Mouse (Mus musculus) natural killer cell, adult 2 months (primary cell): Measurements from ENCODE around the gene Tars.

Source experiments
- DNase-seq, 2 experiments: peaks; one replicate each; pipeline ENCODE4 v3.0.0; 2022; ENCODE audit warnings: low spot score in 2 of 2

The Tars gene

DNA sequence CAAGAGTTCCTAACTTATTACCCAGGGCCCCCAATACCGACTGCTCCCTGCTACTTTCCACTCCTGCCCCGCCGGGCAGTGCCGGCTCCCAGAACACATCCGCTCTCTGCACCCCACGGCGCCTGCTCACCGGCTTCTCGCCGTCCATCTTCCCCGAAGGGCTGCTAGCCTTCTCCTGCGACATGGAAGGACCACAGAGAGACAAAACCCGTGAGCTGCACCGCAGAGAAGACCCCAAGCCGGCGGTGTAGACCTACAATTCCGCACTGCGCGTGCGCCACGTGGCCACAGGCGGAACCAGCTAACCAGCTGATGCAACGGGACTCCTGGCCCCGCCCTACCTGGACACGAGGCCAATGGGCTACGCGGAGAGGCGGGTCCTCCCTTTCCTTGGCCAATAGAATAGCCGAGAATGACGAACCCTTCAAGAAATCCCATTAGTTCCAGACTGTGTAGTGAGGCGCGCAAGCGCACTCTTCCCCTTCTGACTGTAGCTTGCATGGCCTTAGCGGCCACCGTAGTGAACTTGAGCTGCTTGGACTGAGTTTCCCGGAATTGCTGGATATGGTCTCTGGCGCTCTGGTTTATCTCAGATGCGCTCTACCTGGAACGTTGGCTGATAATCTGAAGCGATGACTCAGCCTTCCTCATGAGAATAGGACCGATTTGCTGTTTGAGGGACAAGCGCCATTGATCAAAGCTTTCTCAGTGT lies at the start of gene Tars:
Gene Tars, minus strand, starts transcription at position 310 of the 712 bp plus-strand sequence.
- peak; percentile 95 to 96 for DNase-seq

DNA sequence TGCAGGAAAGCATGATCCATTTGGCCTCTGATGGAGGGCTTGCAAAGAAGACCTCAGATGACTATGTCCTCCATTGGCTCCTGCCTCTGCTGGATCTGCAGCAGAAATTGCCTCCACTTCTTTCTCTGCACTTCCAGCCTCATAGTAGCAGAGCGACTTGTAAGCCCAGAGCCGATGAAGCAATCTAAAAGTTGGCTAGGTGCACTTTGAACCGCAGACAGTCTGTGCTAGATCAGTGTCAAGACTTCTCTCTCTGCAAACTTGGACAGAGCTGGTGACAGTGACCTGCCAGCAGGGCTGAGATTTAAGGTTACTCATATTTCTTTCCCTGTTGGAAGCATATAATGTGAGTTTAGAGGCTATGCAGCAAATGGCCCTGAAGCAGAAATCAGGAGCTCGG lies 37.9 kb upstream of the Tars start:
- DNase-seq, result no peak

DNA sequence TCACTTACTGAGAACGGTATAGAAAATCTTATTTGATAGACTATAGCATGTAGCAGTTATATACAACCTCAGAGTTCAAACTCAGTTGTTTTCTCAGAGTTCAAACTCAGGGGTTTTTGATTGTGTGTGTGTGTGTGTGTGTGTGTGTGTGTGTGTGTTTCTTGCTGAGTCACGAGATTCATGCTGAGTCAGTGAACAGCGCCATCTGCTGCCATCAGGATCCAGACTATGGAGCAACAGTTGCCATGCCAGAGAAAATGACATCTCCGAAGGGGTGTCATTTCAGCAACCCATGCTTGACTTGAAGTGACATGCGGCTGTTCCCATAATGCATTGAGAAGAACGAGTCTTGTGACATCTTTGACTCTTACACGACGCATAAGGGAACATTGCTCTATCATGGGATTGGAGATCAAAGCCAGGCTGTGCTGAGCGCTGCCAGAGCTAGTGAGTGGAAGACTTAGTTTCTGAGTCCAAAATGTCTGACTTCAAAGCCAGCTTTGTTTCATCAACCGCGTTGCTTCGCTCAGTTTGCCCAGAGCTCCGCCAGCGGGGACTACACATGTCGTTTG lies 37.3 kb upstream of the Tars start:
- no peak for DNase-seq

DNA sequence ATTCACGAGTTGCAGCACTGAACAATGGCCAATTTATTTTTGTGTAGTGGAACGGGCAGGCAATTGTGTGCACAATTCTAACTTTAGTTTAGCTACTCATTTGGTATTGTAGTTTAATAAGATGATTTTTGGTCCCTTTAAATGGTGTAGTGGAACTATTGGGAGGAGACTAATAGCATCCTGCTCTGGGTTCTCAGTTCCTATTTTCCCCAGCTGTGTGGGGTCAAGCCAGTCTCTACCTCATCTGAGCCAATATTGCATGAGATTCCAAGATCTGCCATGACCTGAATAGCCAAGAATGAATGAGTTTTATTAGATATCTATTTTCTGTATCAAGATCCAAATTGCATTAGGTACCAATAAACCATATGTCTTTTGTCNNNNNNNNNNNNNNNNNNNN lies 27.4 kb upstream of the Tars start:
- no peak for DNase-seq

DNA sequence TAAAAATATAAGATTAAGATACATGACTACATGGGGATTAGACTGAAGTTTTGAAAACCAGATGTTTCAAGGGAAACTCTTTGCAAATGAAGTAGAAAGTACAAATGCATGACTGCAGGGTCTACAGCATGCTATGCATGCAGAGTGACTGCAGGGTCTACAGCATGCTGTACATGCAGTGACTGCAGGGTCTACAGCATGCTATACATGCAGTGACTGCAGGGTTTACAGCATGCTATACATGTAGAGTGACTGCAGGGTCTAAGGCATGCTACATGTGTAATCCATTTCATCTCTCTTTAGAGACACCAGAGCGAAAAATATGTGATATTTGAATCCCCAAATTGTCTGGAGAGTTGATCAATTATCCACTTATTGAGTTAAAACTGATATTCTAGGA lies 14.0 kb upstream of the Tars start:
- DNase-seq, result no peak

DNA sequence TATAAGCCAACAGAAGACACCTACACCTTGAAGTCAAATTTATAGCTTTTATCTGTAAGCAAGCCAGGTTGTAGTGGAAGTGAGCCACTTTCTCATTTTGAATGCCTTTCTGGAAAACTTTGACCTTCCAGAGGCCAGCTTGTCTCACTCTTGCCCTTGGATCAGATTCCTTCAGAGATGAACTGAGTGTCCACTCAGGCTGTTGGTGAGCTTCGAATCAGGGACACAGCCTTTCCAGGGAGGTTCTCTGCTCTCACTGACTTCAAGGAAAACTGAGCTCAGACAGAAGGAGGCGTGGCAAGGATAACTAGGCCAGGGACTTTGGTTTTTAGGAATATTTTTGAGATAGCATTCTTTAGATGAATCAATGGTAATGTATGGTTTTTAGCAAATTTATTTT lies 13.1 kb upstream of the Tars start:
- DNase-seq, result no peak

DNA sequence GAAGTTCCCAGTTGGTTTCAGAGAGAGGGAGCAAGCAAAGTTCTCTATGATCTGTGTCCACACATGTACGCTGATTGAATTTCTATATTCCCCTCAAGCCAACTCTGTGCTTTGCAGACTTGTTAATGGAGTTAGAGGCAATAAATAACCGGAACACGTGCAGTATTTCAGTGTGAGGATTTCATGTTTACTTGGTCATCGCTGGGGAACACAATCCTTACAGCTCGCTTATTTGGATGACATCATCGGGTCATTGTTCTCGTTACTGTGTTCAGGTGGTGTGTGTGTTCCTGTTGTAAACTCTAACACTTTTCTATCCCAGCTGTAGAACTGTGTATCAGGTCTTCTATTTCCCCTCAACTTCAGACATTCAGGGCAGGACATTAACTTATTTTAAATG lies 12.4 kb upstream of the Tars start:
- no peak for DNase-seq

DNA sequence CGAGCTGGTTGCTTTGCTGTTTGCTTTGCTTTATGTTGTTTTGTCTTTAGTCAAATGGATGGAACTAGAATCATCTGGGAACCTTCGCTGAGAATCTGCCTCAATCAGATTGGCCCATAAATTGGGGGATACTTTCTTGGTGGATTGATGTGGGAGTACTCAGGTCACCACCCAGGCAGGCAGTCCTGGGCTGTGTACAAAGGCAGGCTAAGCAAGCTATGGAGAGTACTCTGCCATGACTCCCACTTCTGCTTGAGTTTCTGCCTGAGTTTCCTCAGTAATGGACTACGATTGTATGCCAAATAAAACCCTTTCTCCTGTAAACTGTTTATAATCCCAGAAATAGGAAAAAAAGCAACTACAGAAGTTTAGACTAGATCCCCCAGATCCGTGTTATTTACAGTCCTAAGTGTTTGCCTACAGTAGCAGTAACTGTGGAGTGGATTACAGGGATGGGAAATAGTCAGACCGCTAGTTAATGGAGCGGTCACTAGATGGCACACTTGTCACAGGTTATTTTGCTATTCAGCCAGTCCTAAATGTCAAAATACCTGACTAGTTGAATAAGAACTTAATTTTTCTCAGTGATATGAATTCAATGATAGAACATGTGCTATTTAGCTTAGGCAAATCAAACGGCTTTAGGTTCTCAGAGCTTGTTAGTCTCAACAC lies 8.8 kb upstream of the Tars start:
- DNase-seq, result peak in 1 of 2 experiments; percentile 7

DNA sequence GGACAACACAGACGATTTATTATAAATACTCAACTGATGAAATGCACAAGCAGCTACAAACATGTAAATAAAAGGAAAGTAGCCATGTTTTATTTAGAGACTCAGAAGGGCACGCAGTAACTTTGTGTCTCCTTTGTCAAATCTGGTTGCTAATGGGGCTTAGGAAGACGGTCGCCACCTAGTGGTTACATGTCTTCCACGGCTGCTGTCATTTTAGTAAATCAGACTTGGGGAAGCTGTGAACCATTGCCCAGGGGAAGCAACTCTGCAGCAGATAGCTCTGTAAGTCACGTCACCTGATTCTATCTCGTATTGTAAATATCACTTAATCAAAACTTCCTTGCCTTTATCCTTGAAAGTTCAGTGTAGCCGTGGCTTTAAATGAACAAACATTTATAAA lies 7.9 kb upstream of the Tars start:
- DNase-seq, result peak; percentile 48 to 70

DNA sequence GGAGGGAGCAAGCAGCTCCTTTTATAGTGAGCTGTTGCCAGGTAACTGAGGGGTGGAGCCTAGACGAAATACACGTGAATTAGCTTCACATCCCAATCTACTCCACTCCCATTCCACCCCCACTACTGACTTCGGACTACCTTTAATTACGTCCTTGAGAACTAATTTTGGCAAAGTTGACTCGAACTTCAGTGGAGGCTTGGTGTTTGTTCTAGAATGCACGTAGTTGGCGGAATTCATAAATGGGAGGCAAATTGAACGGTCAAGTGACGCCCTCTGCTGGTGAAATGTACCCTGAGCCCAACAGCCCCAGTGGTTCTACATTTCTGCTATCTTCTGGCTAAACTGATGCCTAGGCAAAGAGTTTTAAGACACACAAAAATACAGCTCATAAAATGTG lies 7.3 kb upstream of the Tars start:
- DNase-seq, result peak; percentile 6 to 22

DNA sequence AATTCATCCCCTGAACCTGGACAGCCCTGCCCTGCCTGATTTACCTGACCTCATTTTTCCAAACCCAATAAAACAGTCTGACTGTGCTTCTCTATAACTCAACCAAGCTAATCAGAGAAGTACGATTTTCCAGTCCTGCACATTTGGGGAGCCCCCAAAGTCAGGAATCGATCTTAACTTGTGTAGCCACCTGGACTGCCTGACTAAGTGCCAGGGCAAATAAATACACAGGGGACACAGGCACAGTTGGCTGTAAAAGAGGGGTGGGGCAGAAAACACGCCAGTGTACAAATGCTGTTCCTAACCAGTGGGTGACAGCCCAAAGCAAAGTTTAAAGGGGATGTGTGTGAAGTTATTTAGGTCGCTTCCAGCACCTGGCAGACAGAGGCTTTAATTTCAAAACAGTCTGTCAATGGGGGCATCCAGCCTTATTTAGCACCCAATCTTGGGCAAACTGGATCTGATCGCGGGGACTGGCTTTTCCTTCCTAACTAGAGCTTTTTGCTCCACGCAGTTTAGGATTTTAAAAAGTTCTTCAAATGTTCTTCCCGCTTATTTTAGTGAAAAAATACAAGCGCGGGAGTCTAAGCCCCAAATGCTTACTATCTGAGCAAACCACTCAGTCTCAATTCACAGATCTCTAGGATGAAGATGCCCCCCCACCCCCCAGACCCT lies 652 bp downstream of the Tars start:
- no peak for DNase-seq

DNA sequence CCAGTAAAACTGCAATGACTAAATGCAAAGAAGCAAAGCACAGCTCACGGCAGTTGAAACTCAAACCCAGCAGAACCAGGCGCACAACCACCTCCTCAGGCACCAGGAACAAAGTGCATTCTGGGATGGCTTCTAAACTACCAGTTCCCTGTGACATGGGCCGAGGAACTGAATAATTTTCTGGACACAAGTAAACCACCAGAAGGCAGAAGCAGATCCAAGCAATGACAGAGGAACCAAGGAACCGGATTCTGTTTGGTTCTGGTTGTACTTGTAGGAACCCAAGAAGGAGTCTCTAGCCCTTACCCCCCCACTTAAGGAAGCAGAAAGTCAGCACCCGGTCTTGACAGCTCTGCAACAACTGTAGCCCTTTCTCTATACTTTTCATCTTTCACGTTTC lies 3.0 kb downstream of the Tars start:
- no peak for DNase-seq

DNA sequence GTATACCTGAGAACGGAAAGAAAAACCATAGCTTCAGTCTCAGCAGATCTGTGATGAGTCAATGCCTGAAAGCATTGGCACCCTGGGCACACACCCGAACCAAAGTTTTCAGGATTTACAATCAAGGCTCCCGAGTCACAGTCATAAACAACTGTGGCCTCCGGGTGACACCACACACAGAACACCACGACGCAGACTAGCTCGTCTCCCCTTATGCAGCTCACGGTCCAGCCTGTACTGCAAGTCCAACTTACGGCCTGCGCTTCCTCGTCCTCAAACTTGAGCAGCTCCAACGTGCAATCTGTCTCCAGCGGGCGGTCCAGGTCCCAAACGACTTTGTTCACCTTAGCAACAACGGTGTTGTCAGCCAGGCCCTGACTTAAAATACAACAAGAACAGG lies 6.6 kb downstream of the Tars start:
- no peak for DNase-seq

DNA sequence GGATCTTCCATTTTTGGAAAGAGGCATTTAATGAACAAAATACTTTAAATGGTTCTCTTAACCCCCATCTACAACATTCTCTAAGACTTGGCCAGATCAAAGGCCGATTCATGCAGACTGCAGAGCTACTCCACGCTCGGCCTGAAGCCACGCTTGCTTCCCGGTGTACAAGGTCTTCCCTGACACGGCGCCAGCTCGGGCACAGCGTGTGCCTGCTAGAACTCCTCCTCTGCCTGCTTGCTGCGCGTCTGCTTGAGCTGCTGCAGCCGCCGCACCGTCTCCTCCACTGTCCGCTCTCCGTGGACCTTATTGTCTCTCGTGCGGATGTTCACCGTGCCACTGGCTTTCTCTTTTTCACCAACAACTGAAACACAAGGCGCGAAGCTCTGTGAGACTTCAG lies 15.7 kb downstream of the Tars start:
- DNase-seq, result no peak

DNA sequence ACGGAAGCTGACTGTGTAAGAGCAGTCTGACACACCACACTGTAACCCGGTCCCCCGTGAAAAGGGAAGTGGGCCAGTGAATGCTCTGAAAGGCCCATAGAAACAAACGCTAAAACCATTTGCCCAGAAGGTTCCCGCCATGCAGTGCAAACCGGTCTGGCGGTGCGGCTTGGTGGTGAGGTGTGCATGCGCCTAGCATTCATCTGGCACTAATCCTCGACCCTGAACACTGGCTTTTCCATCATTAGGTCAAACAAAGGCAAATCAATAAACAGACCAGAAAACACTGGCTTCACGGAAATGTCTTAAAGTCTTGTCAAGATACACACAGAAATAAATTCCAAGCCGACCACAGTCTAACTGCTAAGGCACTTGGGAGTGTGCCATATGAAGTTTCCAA lies 16.9 kb downstream of the Tars start:
- DNase-seq, result no peak

DNA sequence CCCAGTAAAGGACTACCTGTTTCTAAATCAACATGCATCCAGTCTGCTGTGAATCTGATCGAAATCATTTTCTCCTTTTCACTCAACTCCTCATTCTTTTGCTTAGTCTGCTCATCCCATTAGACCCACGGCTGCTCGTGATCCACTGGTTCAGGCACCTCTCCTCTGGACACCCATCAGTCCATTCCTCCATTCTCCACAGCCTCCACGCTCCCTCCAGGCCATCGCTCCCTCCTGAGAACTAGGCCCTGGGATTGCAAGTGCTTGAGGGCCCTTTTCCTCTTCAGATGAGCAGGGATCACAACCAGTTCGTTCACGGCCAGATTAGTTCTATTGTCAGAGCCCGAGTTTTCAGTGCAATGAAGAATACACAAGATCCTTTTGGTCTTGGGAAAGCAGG lies 18.8 kb downstream of the Tars start:
- DNase-seq, result no peak

DNA sequence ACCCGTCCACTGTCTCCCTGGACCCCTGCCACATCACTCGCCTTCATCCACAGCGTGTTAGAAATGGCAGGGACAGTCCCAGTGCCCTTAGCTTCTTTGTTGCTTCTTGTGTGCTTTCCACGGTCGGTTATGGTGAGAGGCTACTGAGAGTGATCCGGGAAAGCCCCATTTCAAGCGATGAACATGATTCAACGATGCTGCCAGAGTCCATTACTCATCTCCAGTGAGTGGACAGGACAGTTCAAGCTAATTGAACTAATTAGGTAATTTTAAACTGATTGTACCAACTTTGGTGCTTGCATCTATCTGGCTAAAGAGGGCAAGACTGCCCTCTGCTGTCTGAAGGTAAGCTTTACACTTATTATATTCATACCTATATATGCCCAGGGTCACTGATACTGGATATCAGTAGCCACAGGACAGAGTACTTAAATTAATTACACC lies 19.4 kb downstream of the Tars start:
- DNase-seq, result no peak

DNA sequence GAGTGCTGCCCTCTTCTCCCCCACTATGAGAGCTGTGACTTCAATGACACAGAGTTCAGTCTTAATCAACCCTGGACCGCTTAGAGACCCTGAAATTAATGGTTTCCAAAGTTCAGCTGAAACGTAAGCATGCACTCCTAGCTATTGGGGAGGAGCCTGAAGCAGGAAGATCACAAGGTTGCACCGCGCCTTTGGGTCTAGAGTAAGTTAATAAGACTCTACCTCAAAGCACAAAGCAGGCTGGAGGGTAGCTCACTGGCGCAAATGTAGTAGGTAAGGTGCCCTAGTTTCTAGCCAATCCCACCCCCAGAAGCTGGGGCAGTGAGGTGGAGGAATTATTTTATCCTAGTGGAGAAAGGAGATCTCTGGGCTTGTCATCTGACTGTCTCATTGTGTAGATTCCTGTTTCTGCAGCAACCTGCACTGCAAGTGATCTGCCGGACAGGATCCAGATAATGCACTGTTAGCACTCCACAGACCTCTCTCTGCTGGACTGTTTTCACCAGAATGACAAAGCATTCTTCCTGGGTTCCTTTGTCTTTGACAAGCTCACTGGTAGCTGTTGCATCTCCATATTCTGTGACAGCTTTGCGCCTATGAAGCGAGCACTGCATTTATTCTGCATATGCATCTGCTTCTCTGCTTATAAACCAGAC lies 19.9 kb downstream of the Tars start:
- no peak for DNase-seq

DNA sequence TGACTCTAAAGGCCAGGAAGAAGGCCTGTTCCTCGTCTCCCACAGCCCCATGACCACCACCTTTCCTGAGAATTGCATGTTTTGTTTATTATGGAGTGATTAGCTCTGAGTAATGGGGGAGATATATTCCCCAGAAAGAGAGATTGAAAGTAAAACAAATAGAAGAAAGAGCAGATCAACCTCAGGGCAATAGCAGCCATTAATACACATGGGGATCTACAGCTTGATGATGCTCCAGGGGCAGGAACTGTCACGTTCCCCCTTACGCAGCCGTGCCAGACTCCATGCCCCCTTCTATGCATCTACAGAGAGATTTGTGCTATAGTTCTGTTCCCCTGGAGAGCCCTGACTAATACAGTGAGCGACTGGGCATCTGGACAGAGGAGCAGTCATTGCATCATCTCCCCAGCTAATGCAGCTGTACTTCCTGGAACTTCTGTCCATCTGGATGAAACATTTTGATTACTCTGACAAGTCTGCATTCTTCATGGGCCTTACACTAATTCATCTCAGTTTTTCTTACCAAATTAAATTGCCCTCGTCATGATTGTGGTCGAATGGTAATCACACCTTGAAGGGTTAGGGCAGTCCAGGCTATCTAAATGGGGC lies 28.9 kb downstream of the Tars start:
- DNase-seq, result no peak

DNA sequence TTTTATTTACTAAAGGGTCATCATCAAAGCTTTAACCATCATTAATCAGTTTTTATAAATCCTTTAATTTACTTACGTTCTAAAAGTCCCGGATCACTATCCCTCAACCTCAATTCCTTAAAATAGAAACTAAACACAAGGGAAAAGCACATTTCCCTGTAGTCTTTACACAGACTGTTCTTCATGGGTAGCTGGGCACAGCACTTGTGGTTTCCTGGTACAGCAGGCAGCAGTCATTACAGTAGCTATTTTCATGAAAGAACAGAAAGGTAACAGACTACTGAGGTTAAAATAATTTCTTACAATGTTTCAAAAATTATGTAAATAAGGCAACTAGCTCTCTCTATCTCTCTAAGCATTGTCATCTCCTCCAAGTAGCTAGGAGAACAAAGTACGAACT lies 29.9 kb downstream of the Tars start:
- no peak for DNase-seq

DNA sequence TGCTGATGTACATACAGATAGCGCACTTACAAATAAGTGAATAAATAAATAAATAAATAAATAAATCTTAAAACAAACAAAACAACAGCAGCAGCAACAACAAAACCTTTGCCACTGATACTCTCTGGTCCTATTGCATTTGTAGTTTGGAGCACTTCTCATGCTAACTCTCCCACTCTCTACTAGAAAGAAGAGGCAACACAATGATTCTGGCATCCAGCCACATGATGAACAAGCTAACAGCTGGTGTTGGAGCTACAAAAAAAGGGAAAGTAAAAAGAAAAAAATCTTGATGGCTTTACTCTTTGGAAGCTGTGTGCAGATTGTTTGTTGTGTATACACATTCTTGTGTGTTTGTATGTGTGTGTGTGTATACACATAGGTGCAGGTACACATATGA lies 34.7 kb downstream of the Tars start:
- no peak for DNase-seq

DNA sequence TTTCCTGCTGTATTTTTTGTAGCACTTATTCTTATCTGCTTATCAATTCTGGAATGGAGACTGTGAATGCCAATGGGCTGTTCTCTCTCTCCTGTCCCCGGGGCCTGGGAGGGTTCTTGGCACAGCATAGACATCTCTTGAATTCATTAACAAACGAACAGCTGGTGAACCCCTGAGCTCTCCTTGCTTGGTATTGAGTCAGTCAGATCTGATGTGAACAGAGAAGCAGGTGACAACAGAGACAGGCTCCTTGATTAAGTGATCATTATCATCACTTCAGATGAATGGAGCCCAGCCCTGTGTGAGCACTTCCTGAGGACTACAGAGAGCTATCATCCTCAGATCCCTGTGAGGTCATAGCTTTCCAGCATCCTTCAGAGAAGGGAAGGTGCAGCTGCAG lies 35.4 kb downstream of the Tars start:
- no peak for DNase-seq
